Mouse (Mus musculus): ENCODE data around the gene Spock3. TPM values are rescaled to one million over a fixed set of nuclear protein-coding genes. Genes with fewer than 3 reads are reported as not detected.

The Spock3 gene
- polyA plus RNA-seq (2012; rRNA removed) (7.2 and 7.4 TPM in 2 replicates), polyA plus RNA-seq (2014; fragmentation: Nextera tagmentation; extraction: Ambion mirVana) (12.7 and 12.8 TPM in 2 replicates)

GRCm38 (mm10) chr8:62950709-62951108, at the start of gene Spock3:
TSS of gene Spock3 (plus strand) at chr8:62951009.
- H3K27me3 ChIP-seq (ENCODE audit: control insufficient read depth, insufficient read depth, low read length) = no peaks in the 10 kb centered on the region
- ATAC-seq (ENCODE audit: low FRiP score, low read depth) (no peak), DNase-seq (ENCODE audit: low spot score) (no peak)
- H3K27ac ChIP-seq (replicated peaks; ENCODE audit: low read depth, low read length) = no peak within 1 kb of the TSS
- H3K4me2 ChIP-seq (replicated peaks; ENCODE audit: low read depth, low read length, severe bottlenecking) = peak within 1 kb of the TSS; percentile 98
- H3K9ac ChIP-seq (ENCODE audit: low read depth, low read length, severe bottlenecking) = peak within 1 kb of the TSS; percentile 68
- H3K36me3 ChIP-seq (ENCODE audit: control insufficient read depth, insufficient read depth, low read length) = no peaks in the 10 kb centered on the region
- no peak for TF ChIP-seq POLR2A (IDR thresholded peaks at IDR 0.05; ENCODE audit: borderline replicate concordance, extremely low read depth, insufficient read depth, insufficient read length)
- H3K4me1 ChIP-seq (ENCODE audit: control insufficient read depth, insufficient read depth, low read length) = no peaks in the 10 kb centered on the region
- no peaks in the 10 kb centered on the region for H3K9me3 ChIP-seq (ENCODE audit: control insufficient read depth, low read length)
- peak within 1 kb of the TSS; percentile 61 for H3K4me3 ChIP-seq (replicated peaks; ENCODE audit: low read length)
- 40% methylated on average over 2 of the region's 2 CpGs for WGBS

DNA sequence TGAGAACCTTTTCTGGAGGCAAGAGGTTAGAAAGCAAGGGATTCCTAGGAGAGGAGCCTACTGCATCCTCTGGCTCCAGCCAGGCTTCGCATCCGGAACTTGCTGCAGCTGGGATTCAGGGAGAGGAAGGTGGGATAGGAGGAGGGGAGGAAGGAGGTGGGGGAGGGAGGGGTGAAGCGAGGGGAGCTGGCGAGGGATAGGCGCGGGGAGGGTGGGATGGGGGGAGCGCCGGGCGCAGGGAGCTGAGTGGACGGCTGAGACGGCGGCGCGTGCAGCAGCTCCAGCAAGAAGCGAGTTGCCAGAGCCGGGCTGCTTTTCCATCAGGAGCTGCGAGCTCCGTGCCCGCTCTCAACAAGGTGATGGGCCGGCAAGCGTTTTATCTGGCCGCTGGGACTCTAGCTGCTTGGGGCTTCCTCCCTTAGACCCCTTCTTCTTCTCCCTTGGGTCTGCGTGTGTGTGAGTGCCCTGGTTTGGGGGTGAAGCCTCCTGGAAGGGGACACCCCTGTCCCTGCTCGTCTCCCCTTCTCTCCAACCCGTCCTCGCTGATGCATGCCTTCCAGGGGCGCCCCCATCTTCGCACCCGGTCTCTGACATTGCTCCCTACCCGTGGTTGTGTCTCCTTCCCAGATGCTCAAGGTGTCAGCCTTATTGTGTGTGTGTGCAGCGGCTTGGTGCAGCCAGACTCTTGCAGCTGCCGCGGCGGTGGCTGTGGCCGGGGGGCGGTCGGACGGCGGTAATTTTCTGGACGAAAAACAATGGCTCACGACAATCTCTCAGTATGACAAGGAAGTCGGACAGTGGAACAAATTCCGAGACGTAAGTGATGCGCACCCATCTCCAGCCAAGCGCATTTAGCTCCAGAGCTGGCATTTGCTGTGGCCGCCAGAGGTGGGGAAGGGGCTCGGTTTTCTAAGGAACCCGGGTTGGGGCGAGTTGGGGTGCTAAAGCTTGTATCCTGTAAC, 645 bp downstream of the Spock3 start:
- Histone ChIP-seq H3K36me3 (ENCODE audit: control insufficient read depth, insufficient read depth, low read length) (no peaks in the 10 kb centered on the region), H3K4me3 (replicated peaks; ENCODE audit: low read length) (peak overlapping the region; percentile 61), H3K4me1 (ENCODE audit: control insufficient read depth, insufficient read depth, low read length) (no peaks in the 10 kb centered on the region), H3K27me3 (ENCODE audit: control insufficient read depth, insufficient read depth, low read length) (no peaks in the 10 kb centered on the region), H3K4me2 (replicated peaks; ENCODE audit: low read depth, low read length, severe bottlenecking) (peak overlapping the region; percentile 98), H3K9ac (ENCODE audit: low read depth, low read length, severe bottlenecking) (peak overlapping the region; percentile 68), H3K9me3 (ENCODE audit: control insufficient read depth, low read length) (no peaks in the 10 kb centered on the region), H3K27ac (replicated peaks; ENCODE audit: low read depth, low read length) (no peak overlapping the region)
- TF ChIP-seq POLR2A (IDR thresholded peaks at IDR 0.05; ENCODE audit: borderline replicate concordance, extremely low read depth, insufficient read depth, insufficient read length) = no peak
- DNase-seq (ENCODE audit: low spot score) (peak; percentile 44), ATAC-seq (ENCODE audit: low FRiP score, low read depth) (peak; percentile 85)
- WGBS = 0% methylated on average over 45 of the region's 50 CpGs

DNA sequence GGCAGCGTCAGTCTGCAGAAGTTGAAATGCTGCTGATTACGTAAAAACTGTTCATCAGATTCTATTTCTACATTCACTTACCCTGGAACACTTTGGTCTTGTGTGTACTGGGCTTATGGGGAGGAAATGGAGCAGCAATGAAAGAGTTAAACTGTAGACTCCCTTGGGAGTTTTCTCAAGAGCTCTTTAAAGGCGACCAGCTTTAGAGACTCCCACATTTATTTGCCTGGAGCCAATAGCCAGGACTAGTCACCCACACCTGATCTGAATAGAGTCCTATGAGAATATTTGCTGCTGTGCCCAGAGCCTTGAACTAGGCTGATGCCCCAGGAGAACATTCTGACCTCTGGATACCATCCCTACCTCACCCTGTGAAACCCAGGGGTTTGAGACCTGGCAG, 1.7 kb downstream of the Spock3 start:
- Histone ChIP-seq H3K27me3 (ENCODE audit: control insufficient read depth, insufficient read depth, low read length) (no peaks in the 10 kb centered on the region), H3K9me3 (ENCODE audit: control insufficient read depth, low read length) (no peaks in the 10 kb centered on the region), H3K4me3 (replicated peaks; ENCODE audit: low read length) (peak overlapping the region; percentile 61), H3K4me2 (replicated peaks; ENCODE audit: low read depth, low read length, severe bottlenecking) (peak overlapping the region; percentile 98), H3K9ac (ENCODE audit: low read depth, low read length, severe bottlenecking) (no peak overlapping the region), H3K36me3 (ENCODE audit: control insufficient read depth, insufficient read depth, low read length) (no peaks in the 10 kb centered on the region), H3K4me1 (ENCODE audit: control insufficient read depth, insufficient read depth, low read length) (no peaks in the 10 kb centered on the region), H3K27ac (replicated peaks; ENCODE audit: low read depth, low read length) (no peak overlapping the region)
- ATAC-seq (ENCODE audit: low FRiP score, low read depth) (no peak), DNase-seq (ENCODE audit: low spot score) (no peak)
- WGBS = 9% methylated on average over 3 of the region's 3 CpGs
- TF ChIP-seq POLR2A (IDR thresholded peaks at IDR 0.05; ENCODE audit: borderline replicate concordance, extremely low read depth, insufficient read depth, insufficient read length) = no peak

DNA sequence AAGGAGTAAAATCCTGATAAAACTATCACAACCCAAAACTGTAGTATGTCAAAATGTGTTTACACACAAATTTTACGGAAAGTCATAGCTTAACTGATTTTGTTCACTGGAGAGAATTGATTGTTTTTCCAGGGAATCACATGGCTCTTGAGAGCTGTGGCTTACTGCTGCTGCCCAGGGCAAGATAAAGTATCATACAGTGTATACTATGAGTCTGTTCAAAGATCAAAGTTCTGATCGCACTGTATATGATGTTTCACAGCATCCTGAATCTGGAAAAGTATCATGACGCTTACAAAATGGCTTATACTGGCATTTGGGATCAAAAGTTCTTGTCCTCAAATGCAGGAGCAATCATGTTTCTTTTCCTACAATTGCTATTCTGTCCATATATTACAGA, 11.8 kb downstream of the Spock3 start:
- Histone ChIP-seq H3K9ac (ENCODE audit: low read depth, low read length, severe bottlenecking) (no peak overlapping the region), H3K27me3 (ENCODE audit: control insufficient read depth, insufficient read depth, low read length) (no peaks in the 10 kb centered on the region), H3K36me3 (ENCODE audit: control insufficient read depth, insufficient read depth, low read length) (no peaks in the 10 kb centered on the region), H3K27ac (replicated peaks; ENCODE audit: low read depth, low read length) (no peak overlapping the region), H3K4me2 (replicated peaks; ENCODE audit: low read depth, low read length, severe bottlenecking) (no peak overlapping the region), H3K4me3 (replicated peaks; ENCODE audit: low read length) (no peak overlapping the region), H3K9me3 (ENCODE audit: control insufficient read depth, low read length) (no peaks in the 10 kb centered on the region), H3K4me1 (ENCODE audit: control insufficient read depth, insufficient read depth, low read length) (no peaks in the 10 kb centered on the region)
- WGBS = 80% methylated on average over 3 of the region's 3 CpGs
- ATAC-seq (ENCODE audit: low FRiP score, low read depth) = no peak
- TF ChIP-seq POLR2A (IDR thresholded peaks at IDR 0.05; ENCODE audit: borderline replicate concordance, extremely low read depth, insufficient read depth, insufficient read length) = no peak
- DNase-seq (ENCODE audit: low spot score) = no peak

- Histone ChIP-seq H3K27me3 (ENCODE audit: control insufficient read depth, insufficient read depth, low read length) (no peaks in the 10 kb centered on the region), H3K27ac (replicated peaks; ENCODE audit: low read depth, low read length) (no peak overlapping the region), H3K4me1 (ENCODE audit: control insufficient read depth, insufficient read depth, low read length) (no peaks in the 10 kb centered on the region), H3K9ac (ENCODE audit: low read depth, low read length, severe bottlenecking) (no peak overlapping the region), H3K9me3 (ENCODE audit: control insufficient read depth, low read length) (no peaks in the 10 kb centered on the region), H3K36me3 (ENCODE audit: control insufficient read depth, insufficient read depth, low read length) (no peaks in the 10 kb centered on the region), H3K4me3 (replicated peaks; ENCODE audit: low read length) (no peak overlapping the region), H3K4me2 (replicated peaks; ENCODE audit: low read depth, low read length, severe bottlenecking) (no peak overlapping the region)
- 0 out of 2 replicates have a peak, but pooled peaks have one; percentile 34 for ATAC-seq (ENCODE audit: low FRiP score, low read depth)
- 79% methylated on average over 2 of the region's 2 CpGs for WGBS
- DNase-seq (ENCODE audit: low spot score) = peak; percentile 27
- no peak for TF ChIP-seq POLR2A (IDR thresholded peaks at IDR 0.05; ENCODE audit: borderline replicate concordance, extremely low read depth, insufficient read depth, insufficient read length)
Observed at GRCm38 (mm10) chr8:62969802-62970372, 19.1 kb downstream of the Spock3 start.
